Mouse (Mus musculus): ENCODE measurements around the gene Trim2.

Trim2 gene

DNA sequence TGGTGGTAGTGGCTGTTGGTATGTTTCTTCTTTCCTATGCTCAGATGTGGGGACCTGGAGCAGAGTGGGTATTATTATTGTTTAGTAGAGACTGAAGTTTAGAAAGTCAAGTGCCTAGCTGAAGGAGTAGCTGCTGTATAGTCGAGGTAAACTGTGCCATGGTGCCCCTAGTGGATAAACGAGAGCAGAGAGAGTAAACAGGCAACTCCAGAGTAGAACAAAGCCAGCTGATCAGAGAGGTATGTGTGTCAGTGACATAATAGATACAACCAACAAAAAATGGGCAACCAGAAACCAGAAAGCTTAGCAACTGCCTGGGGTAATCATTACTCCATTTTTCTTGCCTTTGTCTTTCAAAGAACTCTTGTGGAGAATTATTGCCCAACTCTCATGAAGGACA is 81.7 kb downstream of the Trim2 start:
- DNase-seq (ENCODE audit: low read depth, low spot score) = no peak

DNA sequence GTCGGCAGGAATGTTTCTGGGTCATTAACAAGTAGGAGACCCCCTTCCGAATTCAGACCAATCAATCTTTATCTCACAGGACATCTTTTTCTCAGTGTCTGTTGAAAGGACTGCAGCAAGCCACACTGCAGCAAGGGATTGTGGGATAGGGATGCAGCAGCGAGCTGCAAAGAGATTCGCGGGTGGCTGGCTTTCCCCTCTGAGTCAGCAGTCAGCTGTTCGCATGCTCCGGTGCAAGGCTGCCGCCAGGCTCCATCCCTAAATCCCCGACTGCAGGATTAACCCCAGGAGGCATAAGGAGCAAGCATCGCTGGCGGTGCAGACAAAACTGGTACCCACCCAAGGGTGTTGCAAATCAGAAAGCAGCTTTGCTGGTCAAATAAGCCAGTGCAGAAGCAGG is 85.9 kb downstream of the Trim2 start:
- peak; percentile 54 for DNase-seq (ENCODE audit: low read depth, low spot score)

DNA sequence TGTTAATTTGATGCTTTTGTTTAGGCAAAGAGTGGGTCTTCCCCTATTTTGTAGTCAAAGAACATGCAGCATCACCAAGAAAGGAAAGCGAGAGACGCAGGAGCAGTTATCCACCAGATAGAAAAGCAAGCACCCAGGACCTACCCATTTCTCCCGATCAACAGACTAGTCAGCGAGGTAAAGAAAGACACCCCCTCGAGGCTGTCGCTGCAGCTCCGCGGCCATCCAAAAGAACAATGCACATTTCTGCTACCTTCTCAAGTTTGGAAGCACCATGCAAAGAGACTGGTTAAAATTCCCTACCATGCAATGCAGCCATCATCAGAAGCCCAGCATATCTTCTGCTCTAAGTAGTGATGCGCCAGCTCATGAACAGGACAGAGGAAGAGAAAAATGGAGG is 86.4 kb downstream of the Trim2 start:
- DNase-seq (ENCODE audit: low read depth, low spot score) = peak; percentile 19

DNA sequence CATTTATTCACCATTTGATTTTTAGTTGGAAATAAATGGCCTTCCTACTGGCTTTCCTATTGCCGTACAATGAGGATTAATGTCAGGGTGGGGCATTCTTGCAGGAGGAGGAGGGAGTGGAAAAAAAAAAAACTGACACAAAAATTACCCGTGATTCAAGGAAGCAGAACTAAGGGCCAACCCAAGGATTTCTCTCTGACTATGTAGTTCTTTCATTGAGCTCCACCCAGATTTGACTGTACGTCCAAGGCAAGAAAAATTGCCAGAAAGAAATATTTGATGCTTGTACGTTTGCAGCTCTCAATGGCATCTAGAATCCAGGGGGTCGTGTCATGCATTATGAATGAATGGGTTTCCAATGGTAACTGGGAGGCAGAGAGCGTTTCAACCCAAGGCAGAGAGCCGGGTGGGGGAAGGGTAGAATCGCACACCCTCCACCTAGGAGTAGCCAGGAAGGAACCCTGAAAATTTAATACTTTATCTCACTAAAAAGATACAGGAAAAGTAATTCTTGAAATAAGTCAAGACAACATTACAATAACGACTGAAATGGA is 86.9 kb downstream of the Trim2 start:
- DNase-seq (ENCODE audit: low read depth, low spot score) = no peak

DNA sequence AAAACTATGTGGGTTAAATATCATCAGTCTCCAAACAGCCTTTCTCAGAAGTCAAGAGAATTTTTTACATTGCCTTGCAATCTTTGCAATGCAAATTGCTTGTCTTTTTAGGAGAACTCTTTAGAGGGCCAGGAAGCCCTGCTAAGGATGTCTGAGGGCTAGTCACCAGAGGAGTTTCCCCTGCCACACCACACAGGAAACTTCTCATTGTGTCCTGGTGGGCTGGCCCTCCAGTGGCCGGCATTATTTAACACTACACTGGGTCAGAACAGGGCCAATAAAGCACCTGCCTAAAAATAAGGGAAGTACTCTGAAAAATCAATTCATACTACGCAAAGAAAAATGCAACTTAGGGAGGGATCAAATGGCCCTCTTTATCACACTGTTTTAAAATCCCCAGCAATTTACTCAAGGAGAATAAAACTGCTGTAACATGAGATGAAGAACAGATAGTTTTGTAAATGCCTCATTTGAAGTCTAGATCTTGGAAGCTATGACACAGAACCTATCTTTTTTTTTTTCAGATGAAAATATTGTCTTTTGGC is 87.4 kb downstream of the Trim2 start:
- no peak for DNase-seq (ENCODE audit: low read depth, low spot score)

DNA sequence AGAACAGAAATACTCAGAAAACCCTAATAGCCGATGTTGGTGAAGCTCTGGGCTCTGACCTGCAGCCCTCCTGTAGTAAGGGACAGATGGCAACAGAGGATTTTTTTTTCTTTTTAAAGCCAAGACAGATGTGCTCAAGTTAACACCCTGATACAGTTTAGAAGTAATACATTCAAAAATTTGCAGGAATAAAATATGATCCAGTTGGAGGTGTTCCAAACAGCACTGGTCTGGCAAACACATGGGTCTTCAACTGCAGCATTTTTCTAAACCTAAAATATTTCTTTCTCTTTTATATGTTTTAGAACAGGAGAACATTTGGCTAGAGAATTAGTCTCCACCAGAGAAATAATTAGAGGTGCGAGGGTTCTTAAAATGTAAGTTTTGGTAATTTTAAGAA is 88.2 kb downstream of the Trim2 start:
- DNase-seq (ENCODE audit: low read depth, low spot score) = no peak

DNA sequence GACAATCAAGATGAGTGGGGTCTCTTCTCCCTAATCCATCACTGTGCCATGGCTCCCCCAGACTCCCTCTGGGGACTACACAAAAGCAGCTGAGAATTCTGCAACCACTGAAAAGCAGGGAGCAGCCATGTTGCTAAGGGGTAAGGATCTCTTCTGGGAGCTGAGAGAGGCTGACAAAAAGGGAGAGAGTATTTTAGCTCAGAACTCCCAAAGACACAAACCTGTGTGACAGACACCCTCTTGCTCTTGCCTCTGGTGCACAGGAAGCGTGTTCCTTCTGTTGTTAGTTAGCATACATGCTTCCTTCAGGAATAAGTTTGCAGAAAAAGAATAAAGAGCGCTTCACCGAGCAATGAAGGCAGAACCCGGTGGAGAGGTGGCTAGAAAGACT is 88.7 kb downstream of the Trim2 start:
- DNase-seq (ENCODE audit: low read depth, low spot score) = no peak

DNA sequence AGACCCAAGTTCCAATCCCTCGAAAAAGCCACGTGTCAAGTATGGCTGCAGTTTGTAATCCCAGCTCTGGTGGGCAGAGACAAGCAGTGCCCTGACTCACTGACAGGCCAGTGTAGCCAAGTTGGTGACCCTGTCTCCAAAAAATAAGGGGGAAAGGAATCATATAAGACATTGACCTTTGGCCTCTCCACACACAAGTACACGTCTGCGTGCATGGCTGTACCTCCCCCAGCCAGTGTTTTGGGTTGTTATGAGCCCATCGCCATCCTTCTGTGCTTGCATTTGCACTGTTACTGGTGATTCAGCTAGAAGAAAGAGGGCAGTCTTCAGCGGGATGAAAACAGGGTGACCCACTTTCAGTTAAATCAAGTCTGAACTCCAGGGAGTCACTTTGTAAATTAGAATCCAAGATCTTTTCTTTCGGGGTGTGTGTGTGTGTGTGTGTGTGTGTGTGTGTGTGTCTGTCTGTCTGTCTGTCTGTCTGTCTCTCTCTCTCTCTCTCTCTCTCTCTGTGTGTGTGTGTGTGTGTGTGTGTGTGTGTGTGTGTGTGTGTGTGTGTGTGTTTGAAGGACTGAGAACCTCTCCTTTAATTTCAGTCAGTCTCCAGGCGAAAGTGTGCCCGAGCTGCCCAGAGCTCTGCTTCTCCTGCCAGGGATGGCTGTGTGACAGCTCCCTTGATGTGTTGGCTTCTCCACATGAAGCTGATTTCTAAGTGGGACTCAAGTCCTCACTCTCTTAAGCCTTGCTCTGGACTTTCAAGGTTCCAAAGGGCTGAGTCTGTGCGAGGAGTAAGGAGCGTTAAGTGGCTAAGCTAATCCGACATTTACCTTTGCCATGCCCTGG is 89.3 kb downstream of the Trim2 start:
- no peak for DNase-seq (ENCODE audit: low read depth, low spot score)

DNA sequence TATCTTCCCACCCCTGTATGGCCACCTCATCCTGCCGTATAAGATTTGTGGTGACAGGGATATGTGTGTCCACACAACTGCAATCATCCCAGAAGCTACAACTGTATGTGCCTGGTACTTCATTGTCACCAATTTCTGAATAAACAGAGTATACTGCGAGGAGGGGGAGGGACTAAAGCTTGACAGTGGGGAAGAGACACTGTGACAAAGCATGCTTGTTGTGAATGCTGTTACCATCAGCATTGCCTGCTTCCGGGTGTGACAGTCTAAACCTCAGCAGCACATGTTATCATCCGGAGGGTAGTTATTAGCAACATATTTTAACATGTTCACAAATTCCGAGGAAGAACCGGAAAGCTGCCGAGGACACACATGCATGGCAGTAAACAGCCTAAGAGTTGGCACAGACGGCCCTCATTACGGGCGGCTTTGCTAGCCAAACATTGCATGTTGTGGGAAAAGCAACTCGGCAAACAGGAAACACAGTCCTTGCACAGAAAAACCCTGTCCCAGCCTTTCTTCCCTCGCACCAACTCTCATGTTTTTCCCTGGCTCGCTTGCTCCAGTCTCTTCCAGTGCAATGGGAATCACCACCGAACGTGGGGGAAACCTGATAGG is 90.8 kb downstream of the Trim2 start:
- DNase-seq (ENCODE audit: low read depth, low spot score) = no peak

DNA sequence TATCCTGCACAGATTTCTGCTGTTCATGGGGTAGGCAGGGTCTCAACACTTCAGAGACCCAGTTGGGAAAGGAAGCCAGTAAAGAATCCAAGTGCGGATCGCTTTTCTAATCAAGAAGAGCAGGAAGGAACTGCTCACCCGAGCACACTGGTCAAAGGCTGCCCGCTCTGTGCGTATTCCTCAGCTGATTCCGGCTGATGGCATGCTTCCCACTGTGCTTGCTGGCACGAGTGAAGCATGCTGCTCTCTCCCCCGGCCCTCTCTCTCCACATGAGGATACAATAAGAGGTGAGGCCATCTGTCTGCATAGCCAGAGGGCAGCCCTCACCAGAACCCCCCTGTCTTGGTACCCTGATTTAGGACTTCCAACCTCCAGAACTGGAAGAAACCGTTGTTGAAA is 91.4 kb downstream of the Trim2 start:
- no peak for DNase-seq (ENCODE audit: low read depth, low spot score)

DNA sequence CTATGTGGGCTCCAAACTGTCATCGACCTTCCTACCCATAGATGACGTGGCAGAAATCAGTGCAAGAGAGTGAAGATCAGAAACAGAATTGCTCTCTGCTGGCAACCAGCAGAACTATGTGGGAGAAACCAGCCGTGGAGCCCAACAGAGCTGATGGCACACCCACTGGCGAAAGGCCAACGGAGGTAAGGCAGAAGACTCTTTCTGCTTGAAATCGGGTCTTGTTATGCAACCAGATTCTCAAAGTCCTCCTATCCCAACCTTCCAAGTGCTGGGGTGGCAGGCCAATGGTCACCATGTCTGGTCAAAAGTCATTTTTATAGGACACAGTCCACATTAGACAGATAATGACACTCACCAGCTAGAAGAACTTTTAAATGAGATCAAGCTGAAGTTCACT is 92.2 kb downstream of the Trim2 start:
- DNase-seq (ENCODE audit: low read depth, low spot score) = no peak

DNA sequence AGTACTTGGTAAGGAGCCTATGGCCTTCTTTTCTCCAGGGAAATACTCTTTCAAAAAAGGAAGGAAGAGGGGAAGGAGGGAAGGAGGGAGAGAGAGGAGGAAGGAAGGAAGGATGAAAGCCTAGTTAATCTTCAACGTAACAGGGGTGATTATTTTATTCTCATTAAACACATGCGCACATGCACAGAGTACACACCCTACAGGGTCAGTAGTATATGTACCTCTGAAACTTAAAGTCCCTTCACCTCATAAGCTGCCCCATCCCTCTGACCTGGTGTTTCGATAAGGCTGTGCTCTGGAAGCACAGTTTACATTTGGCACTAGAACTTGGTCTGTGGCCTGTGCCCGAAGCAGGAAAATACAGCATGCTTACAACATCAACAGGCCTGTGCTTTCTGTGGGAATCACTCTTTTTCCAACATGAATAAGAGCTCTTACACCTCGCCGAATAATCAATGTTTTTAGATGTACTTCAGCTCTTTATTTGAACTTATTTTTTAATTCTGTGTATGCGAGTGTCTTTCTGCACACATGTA is 95.3 kb downstream of the Trim2 start:
- DNase-seq (ENCODE audit: low read depth, low spot score) = no peak

DNA sequence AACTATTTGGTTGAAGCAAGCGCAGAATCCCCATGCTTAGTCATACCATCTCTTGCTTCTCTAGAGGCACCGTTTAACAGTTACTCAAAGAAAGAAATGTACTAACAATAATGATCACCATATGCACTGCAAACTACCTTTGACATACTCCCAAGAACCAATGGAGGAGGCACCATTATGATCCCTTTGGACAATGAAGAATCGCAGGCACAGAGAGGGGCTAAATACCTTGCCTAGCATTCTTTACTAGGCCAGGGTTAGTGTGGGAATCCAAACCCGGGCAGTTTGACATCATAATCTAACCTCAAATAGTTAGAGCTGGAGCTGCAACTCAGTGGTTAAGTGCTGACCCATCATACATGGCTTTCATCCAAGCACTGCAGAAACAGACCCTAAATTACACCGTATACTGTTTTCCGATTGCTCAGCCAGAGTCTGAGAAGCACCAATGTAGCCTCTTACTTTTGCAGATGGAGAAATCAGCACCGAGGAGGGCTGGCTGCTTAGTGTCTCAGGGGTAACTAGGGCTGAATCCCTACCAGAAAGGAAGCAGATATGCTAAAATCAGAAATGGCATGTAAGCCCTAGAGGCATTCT is 97.7 kb downstream of the Trim2 start:
- DNase-seq (ENCODE audit: low read depth, low spot score) = no peak

DNA sequence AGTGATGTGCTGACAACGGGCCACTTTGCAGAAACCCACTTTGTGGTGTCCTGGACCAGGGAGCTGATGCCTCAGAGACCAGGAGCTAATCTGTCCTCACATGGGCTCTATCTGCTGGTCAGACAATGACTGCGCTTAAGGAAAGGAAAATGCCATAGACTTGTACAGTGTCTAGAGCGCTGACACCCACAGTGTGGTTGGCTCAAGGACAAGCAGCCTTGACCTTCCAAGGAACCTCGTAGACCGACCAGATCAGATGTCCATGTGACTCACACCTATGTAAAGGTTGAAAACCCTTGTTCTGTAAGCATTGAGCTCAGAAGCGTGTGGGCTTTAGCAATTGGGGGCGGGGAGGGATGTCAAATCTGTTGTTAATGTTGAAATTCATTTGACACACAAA is 98.2 kb downstream of the Trim2 start:
- DNase-seq (ENCODE audit: low read depth, low spot score) = no peak

DNA sequence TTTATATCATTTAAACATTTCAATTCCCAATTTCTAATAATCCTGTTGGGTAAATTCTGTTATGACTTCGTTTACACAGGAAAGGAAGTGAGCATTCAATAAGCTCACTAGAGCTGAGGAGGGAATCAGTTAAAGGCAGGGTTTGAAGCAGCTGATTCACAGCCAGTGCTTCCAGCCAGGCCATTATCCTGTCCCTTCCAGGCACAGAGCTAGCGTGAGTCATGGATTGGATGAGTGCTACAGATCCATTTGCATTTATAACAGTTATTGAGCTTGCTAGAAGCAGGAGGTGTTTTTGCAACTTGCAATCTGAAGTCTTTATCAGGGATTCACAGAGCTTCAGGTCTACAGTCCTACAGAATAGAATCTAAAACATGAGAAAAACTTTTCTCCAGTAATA is 99.3 kb downstream of the Trim2 start:
- no peak for DNase-seq (ENCODE audit: low read depth, low spot score)

DNA sequence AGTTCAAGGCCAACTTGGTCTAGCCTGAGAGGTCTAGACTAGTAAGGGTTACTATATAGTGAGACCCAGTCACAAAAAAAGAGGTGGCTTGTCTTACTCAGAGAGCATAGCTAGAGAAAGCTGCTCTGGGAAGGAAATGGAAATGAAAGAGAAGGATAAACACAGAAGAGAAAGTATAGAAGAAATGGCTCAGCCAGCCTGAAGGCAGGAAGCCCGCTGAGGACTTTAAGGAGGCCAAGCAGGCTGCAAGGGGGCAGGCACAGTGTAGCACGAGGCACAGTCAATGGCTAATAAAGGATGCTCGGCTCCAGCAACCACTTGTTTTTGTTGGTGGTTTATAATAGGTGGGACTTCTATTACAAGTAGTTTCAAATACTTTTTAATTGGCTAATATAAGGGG is 100.6 kb downstream of the Trim2 start:
- no peak for DNase-seq (ENCODE audit: low read depth, low spot score)

DNA sequence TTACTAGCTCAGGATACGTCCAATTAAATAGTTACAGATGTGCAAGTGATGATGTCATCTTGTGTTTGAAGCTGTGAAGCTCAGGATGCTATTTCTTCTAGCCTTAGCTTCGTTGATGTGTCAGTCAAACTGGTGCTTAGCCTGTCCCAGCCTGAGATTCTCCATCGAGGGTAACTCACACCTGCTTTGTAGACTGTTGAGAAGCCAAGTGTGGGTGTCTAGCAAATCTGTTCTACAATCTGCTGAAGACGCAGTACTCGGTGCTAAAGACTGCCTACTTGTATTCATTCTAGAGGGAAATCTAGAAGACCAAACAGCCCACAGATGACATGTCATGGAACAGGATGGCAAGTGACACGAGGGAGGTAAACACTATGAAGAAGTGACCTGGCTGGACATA is 101.0 kb downstream of the Trim2 start:
- DNase-seq (ENCODE audit: low read depth, low spot score) = no peak

DNA sequence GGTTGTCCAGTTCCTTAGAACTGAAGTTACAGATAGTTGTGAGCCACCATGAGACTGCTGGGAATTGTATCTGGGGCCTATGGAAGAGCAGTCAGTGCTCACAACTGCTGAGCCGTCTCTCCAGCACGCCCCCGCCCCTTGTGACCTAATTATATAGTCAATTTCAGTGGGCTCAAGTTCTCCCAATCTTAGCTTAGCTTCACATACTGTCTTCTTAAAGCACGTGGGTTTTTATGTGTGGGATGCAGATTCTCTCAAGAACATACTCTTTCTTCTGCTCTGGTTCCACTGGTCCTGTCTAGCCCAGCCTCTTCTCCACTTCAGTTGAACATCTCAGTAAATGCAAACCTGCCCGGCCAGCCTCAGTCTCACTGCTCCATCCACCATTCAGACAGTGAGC is 102.0 kb downstream of the Trim2 start:
- DNase-seq (ENCODE audit: low read depth, low spot score) = no peak

DNA sequence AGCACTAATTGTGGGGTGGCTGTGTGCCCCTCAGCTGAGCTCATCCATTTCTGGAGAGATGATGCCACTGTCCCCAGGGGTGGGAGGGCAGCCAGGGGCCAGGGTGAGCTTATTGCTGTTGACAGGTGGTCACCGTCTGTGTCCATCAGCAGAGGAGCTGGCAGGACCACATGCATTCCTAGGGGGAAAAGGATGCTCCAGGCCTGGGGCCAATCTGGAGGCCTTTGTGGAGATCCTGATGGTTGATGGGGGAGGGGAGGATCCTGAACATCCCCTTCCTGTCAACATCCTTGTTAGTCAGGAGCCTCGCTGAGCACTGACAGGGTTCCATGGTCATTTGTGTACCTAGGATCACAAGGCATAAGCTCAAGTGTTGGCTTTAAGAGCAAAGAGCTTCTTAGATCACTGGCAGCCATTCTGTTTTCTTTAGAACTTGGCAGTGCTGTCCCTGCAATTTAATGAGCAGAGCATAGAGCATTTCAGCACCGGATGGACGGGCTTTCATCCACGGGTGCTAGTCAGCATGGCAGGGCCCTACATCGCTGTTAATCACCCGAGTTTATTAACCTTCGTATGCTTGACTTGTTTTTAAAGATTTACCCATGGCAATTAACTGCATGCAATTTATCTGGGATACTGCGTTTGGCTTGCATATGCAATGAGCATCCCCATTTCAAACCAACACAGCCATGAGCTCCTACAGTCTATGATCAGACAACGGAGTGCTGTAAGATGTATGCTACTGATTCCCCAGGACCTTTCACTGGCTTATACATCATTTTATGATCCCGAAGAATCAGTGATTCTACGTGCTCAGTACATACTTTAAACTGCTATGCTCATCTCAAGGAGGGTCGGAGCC is 105.9 kb downstream of the Trim2 start:
- no peak for DNase-seq (ENCODE audit: low read depth, low spot score)

DNA sequence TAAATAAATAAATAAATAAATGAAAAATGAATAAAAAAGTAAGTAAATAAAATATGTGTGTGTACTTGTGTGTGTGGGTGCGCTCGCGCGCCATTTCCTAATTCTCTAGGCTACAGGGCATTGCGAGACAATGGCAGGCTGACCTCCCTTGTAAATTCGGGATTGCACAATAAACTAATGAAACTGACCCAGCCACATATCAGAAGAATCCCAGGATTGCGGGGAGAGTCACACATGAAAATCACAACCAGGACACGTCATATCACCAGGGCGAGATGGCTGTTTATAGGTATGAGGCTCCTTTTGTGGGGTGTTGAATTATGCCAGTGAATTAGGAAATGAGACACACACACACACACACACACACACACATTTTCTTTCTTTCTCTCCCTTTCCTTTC is 107.2 kb downstream of the Trim2 start:
- no peak for DNase-seq (ENCODE audit: low read depth, low spot score)

DNA sequence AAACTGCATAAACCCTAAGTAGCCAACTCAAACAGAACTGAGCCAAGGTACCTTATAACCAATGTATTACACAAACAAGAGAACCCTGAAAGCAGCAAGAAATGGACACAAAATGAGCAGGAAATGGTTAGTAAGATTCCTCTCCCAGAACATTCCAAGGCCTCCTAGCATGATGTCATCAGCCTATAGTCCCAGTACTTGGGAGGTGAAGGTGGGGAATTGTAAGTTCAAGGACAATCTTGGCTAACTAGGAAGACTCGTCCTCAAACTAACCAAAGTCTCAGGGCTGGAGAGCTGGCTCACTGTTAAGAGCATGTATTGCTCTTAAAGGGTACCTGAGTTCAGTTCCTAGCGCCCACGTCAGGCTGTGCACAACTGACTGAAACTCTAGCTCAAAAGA is 108.4 kb downstream of the Trim2 start:
- no peak for DNase-seq (ENCODE audit: low read depth, low spot score)

All from forelimb bud, embryonic 11.5 days (tissue).